Mouse (Mus musculus) layer of hippocampus, postnatal 14 days (tissue): ENCODE data around the gene Stk4. TPM values are rescaled to one million over a fixed set of nuclear protein-coding genes. Genes with fewer than 3 reads are reported as not detected.

ENCODE experiments used
- DNase-seq, 2 experiments: peaks; one replicate each; pipeline ENCODE4 v3.0.0; 2021 to 2022; ENCODE audit warnings: low spot score in 2 of 2, mixed read lengths in 1 of 2
- total RNA-seq, 2 experiments: library from RNA; stranded (reverse); gene quantifications; 2 replicates each; pipeline ENCODE4 v1.2.3; 2021

Stk4 gene
- total RNA-seq, 2 experiments from 2014 or later, result 41.5 to 43.0 TPM

DNA sequence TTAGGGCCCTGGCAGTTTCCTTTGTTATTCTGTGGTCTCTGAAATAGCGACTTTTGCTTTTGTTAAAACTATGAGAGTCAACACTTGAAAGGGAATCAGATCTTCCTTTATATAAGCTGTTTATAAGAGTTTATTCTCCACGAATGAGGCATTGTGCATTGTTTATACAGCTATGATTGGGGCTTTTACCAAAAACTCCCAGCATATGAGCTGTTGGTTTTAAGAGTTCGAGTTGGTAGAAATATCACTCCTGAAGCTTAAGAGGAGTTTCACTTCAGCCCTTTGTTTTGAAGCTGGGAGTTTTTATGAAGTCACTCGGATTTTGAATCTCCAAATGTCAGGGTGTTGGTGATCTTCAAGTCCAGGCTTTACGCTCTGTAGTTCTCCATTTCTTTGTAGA, 7.8 kb downstream of the Stk4 start:
- no peak for DNase-seq

GRCm38 (mm10) chr2:164079488-164079887, 9.4 kb downstream of the Stk4 start:
- DNase-seq, result no peak

DNA sequence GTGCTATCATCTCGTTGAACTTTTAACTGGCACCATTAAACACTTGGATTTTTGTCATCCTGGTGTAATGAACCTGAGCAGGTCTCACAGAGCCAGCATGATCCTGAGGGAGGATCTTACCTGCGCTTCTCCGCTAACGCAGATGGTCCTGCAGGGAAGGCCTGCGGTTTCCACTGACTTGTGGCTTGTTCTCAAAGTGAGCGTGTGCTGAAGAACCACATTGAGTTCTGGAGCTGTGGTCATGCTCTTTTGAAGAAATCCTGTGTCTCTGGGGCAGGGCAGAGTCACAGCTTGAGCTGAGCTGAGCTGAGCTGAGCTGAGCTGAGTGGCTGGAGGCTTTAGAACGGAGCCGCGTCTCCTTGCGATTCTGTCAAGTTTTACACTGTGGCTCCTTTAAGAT, 11.5 kb downstream of the Stk4 start:
- no peak for DNase-seq

DNA sequence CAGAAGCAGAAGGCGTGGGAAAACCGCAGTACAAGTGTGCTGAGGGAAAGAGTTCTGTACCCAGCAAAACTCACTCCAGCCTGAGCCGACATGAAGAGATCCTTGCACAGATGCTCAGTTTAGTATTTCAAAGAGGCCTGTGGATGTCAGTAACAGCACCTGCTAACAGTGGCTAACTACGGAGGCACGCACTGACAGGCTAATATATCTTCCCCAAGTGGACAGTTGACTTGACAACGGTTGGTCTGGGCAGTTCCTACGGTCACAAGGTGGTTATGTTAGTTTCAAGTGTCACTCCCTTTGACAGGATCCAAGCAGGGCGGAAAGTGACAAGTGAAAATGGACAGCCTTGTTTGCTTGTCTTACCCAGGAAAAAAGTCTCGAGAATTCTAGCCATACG, 12.1 kb downstream of the Stk4 start:
- no peak for DNase-seq

DNA sequence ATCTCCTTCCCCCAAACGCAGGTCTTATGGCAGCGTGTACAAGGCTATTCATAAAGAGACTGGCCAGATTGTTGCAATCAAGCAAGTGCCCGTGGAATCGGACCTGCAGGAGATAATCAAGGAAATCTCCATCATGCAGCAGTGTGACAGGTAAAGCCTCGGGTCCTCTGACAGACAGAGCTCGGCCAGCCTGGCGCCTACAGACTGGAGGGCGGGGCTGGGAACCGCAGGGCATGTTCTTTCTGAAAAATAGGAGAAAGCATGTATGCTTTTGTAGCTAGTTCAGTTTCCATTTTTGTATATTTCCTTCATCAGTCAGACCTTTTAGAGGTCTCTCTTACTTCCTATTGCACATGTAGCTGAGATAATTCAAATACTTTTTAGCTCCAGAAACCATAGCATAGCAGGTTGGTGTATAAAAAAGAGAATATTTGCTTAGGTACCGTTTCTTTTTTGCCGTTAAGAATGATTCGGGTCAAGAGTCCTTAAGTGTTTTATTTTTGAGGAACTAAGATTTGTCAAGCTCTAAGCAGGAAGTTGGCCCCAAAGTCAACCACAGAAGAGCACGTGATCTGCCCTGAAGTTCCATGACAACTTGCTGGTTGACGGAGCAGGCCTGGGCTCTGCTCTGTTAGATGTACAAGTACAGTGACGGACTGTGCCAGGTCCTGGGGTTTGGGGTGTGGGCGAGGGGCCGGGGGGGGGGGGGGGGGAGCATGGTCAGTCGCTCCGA, 13.7 kb downstream of the Stk4 start:
- no peak for DNase-seq

GRCm38 (mm10) chr2:164084342-164084700, 14.2 kb downstream of the Stk4 start:
- DNase-seq, result no peak

- no peak for DNase-seq
Observed at GRCm38 (mm10) chr2:164087416-164088017, 17.4 kb downstream of the Stk4 start.

DNA sequence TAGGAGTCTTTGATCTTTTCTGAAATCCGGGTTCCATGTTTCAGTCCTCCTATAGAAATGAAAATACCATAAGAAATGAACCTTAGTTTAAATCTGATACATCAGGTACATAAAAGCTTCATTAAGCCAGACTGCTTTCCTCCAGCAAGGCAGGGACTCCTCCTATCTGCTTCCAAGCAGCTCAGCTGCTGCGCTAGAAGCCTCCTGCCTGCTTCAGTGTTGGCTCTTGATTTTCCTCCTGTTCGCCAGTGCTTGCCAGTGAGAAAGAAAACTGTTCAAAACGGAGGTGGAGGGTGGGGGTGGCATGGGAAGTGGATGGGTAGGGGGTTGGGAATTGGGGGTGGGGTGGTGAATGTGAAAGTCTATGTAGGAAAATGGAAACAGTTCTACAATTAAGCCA, 19.4 kb downstream of the Stk4 start:
- peak in 1 of 2 experiments; percentile 42 for DNase-seq

DNA sequence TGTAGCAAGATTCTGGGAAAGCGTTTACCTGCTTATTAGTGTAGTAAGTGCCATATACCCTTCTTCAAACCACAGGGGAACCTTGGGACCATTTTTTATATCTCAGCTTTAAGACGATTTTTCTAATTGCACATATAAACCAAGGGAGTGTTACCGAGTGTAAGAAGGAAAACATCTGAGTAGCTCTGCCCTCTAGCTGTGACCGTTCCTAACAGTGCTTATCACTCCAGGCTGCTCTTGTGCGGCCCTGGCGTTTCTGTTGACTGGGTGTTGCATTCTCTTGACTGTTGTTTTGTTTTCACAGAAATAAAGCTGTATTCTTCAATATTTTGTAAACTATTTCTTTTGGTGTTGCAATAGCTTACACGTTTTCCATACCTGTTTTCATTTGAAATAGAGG, 24.0 kb downstream of the Stk4 start:
- DNase-seq, result no peak

DNA sequence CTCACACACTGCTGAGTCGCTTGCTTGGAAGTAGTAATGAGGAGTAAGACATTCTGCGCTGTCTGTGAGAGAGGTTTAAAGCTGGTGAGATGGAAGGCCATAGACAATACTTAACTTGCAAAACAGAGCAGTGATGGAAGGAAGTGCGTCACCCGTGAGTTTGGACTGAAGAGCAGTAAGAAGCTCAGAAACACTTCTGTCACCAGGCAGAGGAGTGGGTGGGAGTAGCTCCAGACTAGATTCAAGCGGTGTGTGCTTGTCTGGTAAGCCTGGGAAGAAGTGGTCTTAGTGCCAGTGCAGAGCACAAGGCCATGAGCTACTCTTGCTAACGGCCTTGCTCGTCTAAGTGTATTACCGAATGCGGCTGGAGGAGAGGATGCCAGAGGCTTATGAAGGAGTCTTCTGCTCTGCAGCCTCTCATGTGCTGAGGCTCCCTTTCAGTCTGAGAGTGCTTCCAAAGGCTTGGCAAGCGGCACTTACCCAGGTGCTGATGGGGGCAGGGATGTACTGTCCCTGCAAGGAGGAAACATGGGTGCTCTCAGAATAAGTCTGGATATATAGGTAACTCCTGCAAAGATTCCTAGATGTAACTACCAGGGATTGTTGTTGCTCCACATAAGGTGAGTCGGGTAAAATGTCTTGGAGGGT, 28.6 kb downstream of the Stk4 start:
- no peak for DNase-seq

GRCm38 (mm10) chr2:164101936-164102335, 31.8 kb downstream of the Stk4 start:
- no peak for DNase-seq

DNA sequence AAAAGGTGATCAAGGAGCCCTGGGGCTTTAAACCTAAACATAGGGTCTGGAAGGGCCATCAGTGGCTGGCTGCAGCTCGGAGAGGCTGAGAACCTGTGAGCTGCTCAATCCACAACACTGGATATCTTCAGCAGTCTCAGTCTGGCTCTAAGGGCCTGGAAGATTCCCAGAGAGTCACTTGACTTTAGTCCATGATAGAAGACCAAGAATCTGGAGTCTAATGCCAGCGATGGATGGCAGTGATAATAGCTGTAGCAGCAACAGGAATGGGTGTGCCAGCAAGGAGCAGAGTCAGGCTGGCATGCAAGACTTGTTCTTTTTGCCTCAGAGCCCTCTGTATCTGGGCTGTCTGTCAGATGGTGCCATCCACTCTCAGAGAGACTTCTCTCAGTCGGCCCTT, 32.2 kb downstream of the Stk4 start:
- no peak for DNase-seq

DNA sequence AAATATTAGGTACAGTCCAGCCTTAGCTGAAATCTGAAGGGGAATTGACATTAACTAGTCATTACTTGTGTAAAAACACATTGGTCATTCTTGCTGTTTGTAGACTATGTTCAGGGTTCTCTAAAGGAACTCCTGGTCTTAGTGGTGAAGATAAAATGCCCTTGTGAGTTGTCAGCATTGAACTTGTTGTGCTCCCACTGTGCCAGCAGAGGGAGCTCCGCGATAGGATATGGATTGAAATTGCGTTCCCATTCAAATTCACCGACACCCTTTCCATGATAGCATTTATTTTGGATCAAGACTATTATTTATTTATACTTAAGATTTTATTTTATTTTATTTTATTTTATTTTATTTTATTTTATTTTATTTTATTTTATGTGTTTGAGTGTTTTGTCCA, 33.4 kb downstream of the Stk4 start:
- peak; percentile 70 to 72 for DNase-seq

GRCm38 (mm10) chr2:164106287-164107035, 36.3 kb downstream of the Stk4 start:
- DNase-seq, result no peak

- DNase-seq, result no peak
Observed at GRCm38 (mm10) chr2:164107125-164107874, 37.2 kb downstream of the Stk4 start.

GRCm38 (mm10) chr2:164108501-164108900, 38.4 kb downstream of the Stk4 start:
- DNase-seq, result no peak

- DNase-seq, result no peak
Observed at GRCm38 (mm10) chr2:164111546-164111945, 41.4 kb downstream of the Stk4 start.

DNA sequence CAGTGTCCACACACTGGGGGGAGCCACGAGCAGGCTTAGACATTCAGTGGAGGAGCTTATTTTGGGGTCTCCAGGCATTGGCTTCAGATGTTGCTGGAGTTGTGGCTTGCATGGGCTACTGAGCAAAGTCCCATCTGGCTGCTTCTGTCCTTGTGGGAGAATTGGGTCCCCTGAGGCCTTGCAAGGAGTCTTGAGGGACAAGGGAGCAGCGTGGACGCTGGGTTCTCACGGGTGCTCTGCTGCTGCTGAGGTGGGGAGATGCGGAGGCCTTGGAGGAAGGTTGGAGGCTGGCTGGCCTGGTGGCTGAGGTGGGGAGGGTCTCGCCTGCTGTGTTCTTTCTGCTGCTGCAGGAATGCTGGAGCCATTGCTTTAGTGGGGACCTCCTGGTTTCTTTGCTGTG, 43.9 kb downstream of the Stk4 start:
- DNase-seq, result no peak

DNA sequence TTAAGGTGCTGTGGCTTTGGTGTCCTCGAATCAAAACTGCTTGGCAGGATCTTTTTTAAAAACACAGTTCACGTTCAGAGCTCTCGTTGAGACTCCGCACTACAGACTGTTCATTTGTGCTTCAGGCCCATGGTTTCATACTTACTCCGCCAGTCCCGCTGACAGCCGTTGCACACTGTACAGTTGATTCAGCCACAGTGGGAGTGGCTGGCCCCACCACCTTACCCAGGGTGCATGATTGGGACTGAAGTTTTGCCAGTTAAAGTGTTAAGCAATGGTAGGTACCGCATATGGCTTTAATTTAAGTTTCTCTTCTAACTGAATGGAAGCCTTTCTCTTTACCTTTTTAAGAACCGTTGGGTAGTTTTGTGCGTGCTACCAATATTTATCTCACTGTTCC, 45.4 kb downstream of the Stk4 start:
- DNase-seq, result no peak

DNA sequence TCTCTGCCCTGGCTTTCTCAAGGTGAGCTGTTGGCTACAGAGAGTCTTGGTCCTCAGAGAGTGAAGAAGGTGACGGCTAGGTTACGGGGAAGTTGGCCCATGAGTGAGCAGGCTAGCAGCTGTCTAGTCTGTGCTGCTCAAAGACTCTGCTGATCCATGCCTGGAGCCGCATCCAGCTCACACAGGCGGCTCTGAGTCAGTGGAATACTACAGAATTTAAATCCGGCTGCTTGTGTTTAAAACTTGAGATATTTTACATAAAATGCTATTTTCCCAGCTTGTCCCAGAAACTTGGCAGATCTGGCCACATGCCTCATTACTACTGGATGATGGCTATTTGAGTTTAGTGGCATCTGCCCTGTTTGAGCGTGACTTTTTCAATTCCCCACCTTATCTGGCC, 49.4 kb downstream of the Stk4 start:
- no peak for DNase-seq

DNA sequence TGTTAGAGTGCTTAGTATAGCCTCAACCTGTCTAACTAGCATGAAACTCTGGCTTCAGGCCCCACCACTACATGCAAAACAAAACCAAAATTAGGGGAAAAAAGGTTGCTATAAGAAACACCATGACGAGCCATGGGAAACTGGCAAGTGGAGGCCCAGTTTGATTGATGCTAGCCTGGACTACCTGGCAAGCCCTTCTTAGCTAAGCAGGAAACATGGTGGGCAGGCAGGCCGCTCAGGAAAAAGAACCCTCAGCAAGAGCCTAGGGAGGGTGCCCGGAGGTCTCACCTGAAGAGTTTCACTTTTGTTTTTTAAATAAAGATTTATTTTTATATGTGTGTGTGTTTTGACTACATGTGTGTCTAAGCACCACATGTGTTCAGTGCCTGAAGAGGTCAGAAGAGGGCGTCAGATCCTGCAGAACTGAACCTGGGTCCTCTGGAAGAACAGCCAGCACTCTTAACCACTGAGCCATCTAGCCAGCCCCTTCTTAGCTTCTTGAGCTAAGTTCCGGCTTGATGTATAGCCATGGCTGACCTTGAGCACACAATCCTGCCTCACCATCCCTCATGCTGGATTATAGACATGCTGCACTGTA, 53.1 kb downstream of the Stk4 start:
- no peak for DNase-seq
